Comparison of ENCODE assay signal across 19 mouse cellular contexts in the genomic region with DNA sequence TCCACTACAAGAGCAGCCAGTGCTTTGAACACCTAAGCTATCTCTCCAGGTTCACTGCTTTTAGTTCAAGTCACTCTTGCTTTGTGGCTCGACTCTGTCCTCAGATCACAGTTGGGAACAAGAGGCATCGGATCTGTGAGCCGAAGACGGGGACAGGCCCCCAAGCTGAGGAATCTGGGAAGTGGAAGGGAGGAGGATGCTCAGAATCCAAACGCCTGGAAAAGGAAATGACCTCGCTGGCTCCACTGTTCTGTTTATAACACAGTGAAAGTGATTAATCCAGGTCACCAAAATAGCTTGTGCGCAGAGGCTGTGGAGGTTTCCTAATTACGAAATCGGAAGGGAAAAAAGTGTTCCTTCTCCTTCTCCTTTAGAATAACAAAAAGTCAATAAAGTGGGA. TPM values are rescaled to one million over a fixed set of nuclear protein-coding genes. Genes with fewer than 3 reads are reported as not detected.
A peak's percentile ranks its signal among the peaks of the same experiment; 100 is the strongest.
DNase-seq lines count a peak whose midpoint lies in the region; ATAC-seq and TF ChIP-seq lines count a peak whose summit lies in the region.
"Had no signal": no experiment of that assay in that cellular context is flagged by ENCODE, and none has a peak within 500 bp of the region (broad histone marks: within the 10 kb centered on the region; RNA-seq: fewer than 3 reads in every experiment).

No protein-coding gene starts in this region.

- H3K4me2 ChIP-seq in hindbrain, embryonic 11.5 days (replicated peaks; ENCODE audit: low read depth, low read length), result no peak overlapping the region
- H3K4me2 ChIP-seq: forebrain, embryonic 13.5 days; limb, embryonic 15.5 days; midbrain, embryonic 13.5 days had no signal

- no peaks in the 10 kb centered on the region for H3K9me3 ChIP-seq in hindbrain, embryonic 11.5 days (ENCODE audit: control insufficient read depth, low read length)
- H3K9me3 ChIP-seq: forebrain, embryonic 13.5 days; limb, embryonic 15.5 days; midbrain, embryonic 13.5 days had no signal

- H3K27me3 ChIP-seq in hindbrain, embryonic 11.5 days (ENCODE audit: control insufficient read depth, insufficient read depth, low read length), result no peaks in the 10 kb centered on the region
- H3K27me3 ChIP-seq: forebrain, embryonic 13.5 days; limb, embryonic 15.5 days; midbrain, embryonic 13.5 days had no signal

- 38% methylated on average over 9 of the region's 9 CpGs for WGBS in lung, adult 2 months
- WGBS in hindbrain, embryonic 11.5 days, result 80% methylated on average over 9 of the region's 9 CpGs

- peaks cover 35% of the 10 kb centered on the region for H3K4me1 ChIP-seq in lung, adult 2 months (ENCODE audit: control insufficient read depth, insufficient read depth, low read length)
- no peaks in the 10 kb centered on the region for H3K4me1 ChIP-seq in hindbrain, embryonic 11.5 days (replicated peaks; ENCODE audit: control insufficient read depth, insufficient read depth, low read length)

- no peaks in the 10 kb centered on the region for H3K36me3 ChIP-seq in hindbrain, embryonic 11.5 days (ENCODE audit: control insufficient read depth, insufficient read depth, low read length)
- H3K36me3 ChIP-seq: limb, embryonic 15.5 days; midbrain, embryonic 13.5 days had no signal

- peak; percentile 65 to 68 for DNase-seq in heart, adult 9 months (ENCODE audit: low spot score in 2 of 2)
- no peak for DNase-seq in heart, postnatal 4 days
- DNase-seq in lung, adult 18-20 months, result peak; percentile 59 to 69
- no peak for DNase-seq in lung, adult 2 months
- DNase-seq in kidney, postnatal 25 days, result peak; percentile 46 to 58
- DNase-seq in lung, postnatal 4 days, result peak; percentile 47 to 55
- no peak for DNase-seq in spleen, postnatal 36 days (ENCODE audit: low spot score in 2 of 2)
- no peak for DNase-seq in hindbrain, embryonic 11.5 days (ENCODE audit: low spot score)
- DNase-seq: adrenal gland, postnatal 14 days; cerebellum, postnatal 10 days; right cerebral cortex, adult 18-20 months; spleen, adult 18-20 months; thymus, postnatal 25 days had no signal

- ATAC-seq in hindbrain, embryonic 11.5 days (ENCODE audit: low FRiP score), result no peak
- ATAC-seq: forebrain, embryonic 13.5 days; midbrain, embryonic 13.5 days had no signal

- H3K27ac ChIP-seq in hindbrain, embryonic 11.5 days (ENCODE audit: low read depth, low read length), result no peak overlapping the region
- H3K27ac ChIP-seq: forebrain, embryonic 13.5 days; limb, embryonic 15.5 days; macrophage; midbrain, embryonic 13.5 days had no signal

- no peak for TF ChIP-seq CTCF in lung, adult 2 months (IDR thresholded peaks at IDR 0.05; ENCODE audit: insufficient read depth, low read length)

- no peak overlapping the region for H3K9ac ChIP-seq in hindbrain, embryonic 11.5 days (ENCODE audit: low read depth, low read length)
- H3K9ac ChIP-seq: forebrain, embryonic 13.5 days; limb, embryonic 15.5 days; midbrain, embryonic 13.5 days had no signal

- no peak for TF ChIP-seq POLR2A in lung, adult 2 months (IDR thresholded peaks at IDR 0.05; ENCODE audit: borderline replicate concordance, extremely low read depth, low read depth, low read length)

- no peak overlapping the region for H3K4me3 ChIP-seq in lung, adult 2 months (replicated peaks; ENCODE audit: extremely low read depth, low read depth, low read length)
- H3K4me3 ChIP-seq in hindbrain, embryonic 11.5 days (ENCODE audit: low read depth, low read length), result no peak overlapping the region
- H3K4me3 ChIP-seq: forebrain, embryonic 13.5 days; limb, embryonic 15.5 days; midbrain, embryonic 13.5 days; myocyte had no signal

RNA-seq across cellular contexts. Expression of a gene that starts 56.4 kb away (rescaled TPM):
- 100 to 1,000 TPM in 1 of 2 experiments, 10 to 100 TPM in 1; 85.3 to 101 TPM for total RNA-seq in heart, postnatal 4 days (2021)
- 58.8 and 65.7 TPM in 2 replicates for polyA plus RNA-seq in lung, adult 2 months (2012; rRNA removed)
- 7.7 and 11.9 TPM in 2 replicates for polyA plus RNA-seq in hindbrain, embryonic 11.5 days (2014; fragmentation: Nextera tagmentation; extraction: Ambion mirVana)
- total RNA-seq: hematopoietic stem cell, adult 5-6 weeks had no signal

Comparison
In these comparisons a context has a peak if more than half of its experiments do, and no peak if none do; other contexts are left out.
1. DNase-seq: peak in heart, adult 9 months (2 of 2), lung, adult 18-20 months (2 of 2), kidney, postnatal 25 days (2 of 2) and lung, postnatal 4 days (2 of 2); none in heart, postnatal 4 days (single experiment), lung, adult 2 months (single experiment), spleen, postnatal 36 days (0 of 2) and hindbrain, embryonic 11.5 days (single experiment).